Mouse (Mus musculus): ENCODE results near the gene Fxyd5. TPM values are rescaled to one million over a fixed set of nuclear protein-coding genes. Genes with fewer than 3 reads are reported as not detected.
A peak's percentile ranks its signal among the peaks of the same experiment; 100 is the strongest.

Gene Fxyd5
- total RNA-seq (2021), result 10 to 100 TPM in 1 of 2 experiments, 1 to 10 TPM in 1; 9.6 to 11.3 TPM
- long read RNA-seq, experiment 1, transcript Fxyd5-207 (9 exons, 1,172 nt), result major isoform, 5 of 10 reads
- long read RNA-seq, experiment 1, partial matches to known transcripts, result 0 of 10 reads
- long read RNA-seq, experiment 1, other reads (novel, unspliced or antisense), result 1 of 10 reads
- long read RNA-seq, experiment 2, partial matches to known transcripts, result 1 of 7 reads
- long read RNA-seq, experiment 2, other reads (novel, unspliced or antisense), result 0 of 7 reads

GRCm38 (mm10) chr7:31042431-31042910 lies at the start of gene Fxyd5:
Gene Fxyd5, minus strand, starts transcription at chr7:31042481.
- no peak for DNase-seq
- intact Hi-C loops (cut with DNase I), result no loop called here

GRCm38 (mm10) chr7:31089721-31090120 lies 47.4 kb upstream of the Fxyd5 start:
- DNase-seq, result no peak
- intact Hi-C loops (cut with DNase I), result no loop called here

- intact Hi-C loops (cut with DNase I), result no loop called here
- no peak for DNase-seq
These were observed 45.9 kb upstream of the Fxyd5 start for GRCm38 (mm10) chr7:31088206-31088605.

GRCm38 (mm10) chr7:31087262-31087661 lies 45.0 kb upstream of the Fxyd5 start:
- intact Hi-C loops (cut with DNase I), result no loop called here

GRCm38 (mm10) chr7:31086175-31086755 lies 44.0 kb upstream of the Fxyd5 start:
- intact Hi-C loops (cut with DNase I), result no loop called here
- no peak for DNase-seq

More at GRCm38 (mm10) chr7:31087262-31087661, 45.0 kb upstream of the Fxyd5 start:
- no peak for DNase-seq

- peak; percentile 47 to 55 for DNase-seq
- intact Hi-C loops (cut with DNase I), result no loop called here
These were observed 42.9 kb upstream of the Fxyd5 start for GRCm38 (mm10) chr7:31085171-31085570.

GRCm38 (mm10) chr7:31084140-31084539 lies 41.9 kb upstream of the Fxyd5 start:
- no peak for DNase-seq
- intact Hi-C loops (cut with DNase I), result no loop called here

GRCm38 (mm10) chr7:31082831-31083588 lies 40.7 kb upstream of the Fxyd5 start:
- intact Hi-C loops (cut with DNase I), result no loop called here
- DNase-seq, result peak; percentile 71 to 77

GRCm38 (mm10) chr7:31082106-31082505 lies 39.8 kb upstream of the Fxyd5 start:
- intact Hi-C loops (cut with DNase I), result no loop called here

GRCm38 (mm10) chr7:31081106-31081505 lies 38.8 kb upstream of the Fxyd5 start:
- no peak for DNase-seq
- intact Hi-C loops (cut with DNase I), result no loop called here

More at GRCm38 (mm10) chr7:31082106-31082505, 39.8 kb upstream of the Fxyd5 start:
- no peak for DNase-seq

GRCm38 (mm10) chr7:31080611-31081010 lies 38.3 kb upstream of the Fxyd5 start:
- intact Hi-C loops (cut with DNase I), result no loop called here
- DNase-seq, result no peak

- no peak for DNase-seq
- intact Hi-C loops (cut with DNase I), result no loop called here
These were observed 37.4 kb upstream of the Fxyd5 start for GRCm38 (mm10) chr7:31079670-31080069.

- DNase-seq, result no peak
- intact Hi-C loops (cut with DNase I), result loop anchor here (2.0 kb wide), 1 partner anchor 15 kb away; no protein-coding TSS in a partner anchor
These were observed 35.7 kb upstream of the Fxyd5 start for GRCm38 (mm10) chr7:31077885-31078445.

GRCm38 (mm10) chr7:31077470-31077869 lies 35.2 kb upstream of the Fxyd5 start:
- no peak for DNase-seq
- intact Hi-C loops (cut with DNase I), result loop anchor here (2.0 kb wide), 1 partner anchor 15 kb away; no protein-coding TSS in a partner anchor

GRCm38 (mm10) chr7:31076492-31076891 lies 34.2 kb upstream of the Fxyd5 start, which contains the start of gene Fxyd3:
Gene Fxyd3, minus strand, starts transcription at chr7:31076704.
- intact Hi-C loops (cut with DNase I), result loop anchor here (2.0 kb wide), 1 partner anchor 14 kb away; no protein-coding TSS in a partner anchor
- no peak for DNase-seq

GRCm38 (mm10) chr7:31074713-31075069 lies 32.4 kb upstream of the Fxyd5 start:
- intact Hi-C loops (cut with DNase I), result no loop called here

GRCm38 (mm10) chr7:31074061-31074712 lies 31.9 kb upstream of the Fxyd5 start:
- DNase-seq, result no peak

More at GRCm38 (mm10) chr7:31074713-31075069, 32.4 kb upstream of the Fxyd5 start:
- no peak for DNase-seq

GRCm38 (mm10) chr7:31073546-31073945 lies 31.3 kb upstream of the Fxyd5 start:
- intact Hi-C loops (cut with DNase I), result no loop called here
- no peak for DNase-seq

More at GRCm38 (mm10) chr7:31074061-31074712, 31.9 kb upstream of the Fxyd5 start:
- intact Hi-C loops (cut with DNase I), result no loop called here

- intact Hi-C loops (cut with DNase I), result no loop called here
- DNase-seq, result no peak
These were observed 30.0 kb upstream of the Fxyd5 start for GRCm38 (mm10) chr7:31072326-31072725.

- DNase-seq, result no peak
- intact Hi-C loops (cut with DNase I), result no loop called here
These were observed 28.0 kb upstream of the Fxyd5 start for GRCm38 (mm10) chr7:31070324-31070723.
